Mouse (Mus musculus) liver, adult 2 months (tissue): Measurements from ENCODE around the gene Chst3.

ENCODE experiments used
- CTCF ChIP-seq: fragments of 200-500 bp; IDR thresholded peaks from 2 replicates; pipeline ENCODE4 v1.5.1; 2011; ENCODE audit warnings: low read depth, low read length, control low read depth
- POLR2A ChIP-seq: fragments of 200-500 bp; IDR thresholded peaks from 2 replicates; pipeline ENCODE4 v1.6.1; 2011; ENCODE audit warnings: low read length, control low read depth; ENCODE audit not compliant: insufficient read depth; ENCODE audit errors: extremely low read depth

GRCm38 (mm10) chr10:60218033-60218590 is 948 bp downstream of the Chst3 start:
- TF ChIP-seq CTCF = no peak
- no peak for TF ChIP-seq POLR2A
